Mouse (Mus musculus) cerebellum, adult 9-11 months (tissue): ENCODE measurements around the gene Mmp14.

ENCODE experiments used
- DNase-seq: peaks from one replicate; pipeline ENCODE4 v3.0.0; 2022

Gene Mmp14

DNA sequence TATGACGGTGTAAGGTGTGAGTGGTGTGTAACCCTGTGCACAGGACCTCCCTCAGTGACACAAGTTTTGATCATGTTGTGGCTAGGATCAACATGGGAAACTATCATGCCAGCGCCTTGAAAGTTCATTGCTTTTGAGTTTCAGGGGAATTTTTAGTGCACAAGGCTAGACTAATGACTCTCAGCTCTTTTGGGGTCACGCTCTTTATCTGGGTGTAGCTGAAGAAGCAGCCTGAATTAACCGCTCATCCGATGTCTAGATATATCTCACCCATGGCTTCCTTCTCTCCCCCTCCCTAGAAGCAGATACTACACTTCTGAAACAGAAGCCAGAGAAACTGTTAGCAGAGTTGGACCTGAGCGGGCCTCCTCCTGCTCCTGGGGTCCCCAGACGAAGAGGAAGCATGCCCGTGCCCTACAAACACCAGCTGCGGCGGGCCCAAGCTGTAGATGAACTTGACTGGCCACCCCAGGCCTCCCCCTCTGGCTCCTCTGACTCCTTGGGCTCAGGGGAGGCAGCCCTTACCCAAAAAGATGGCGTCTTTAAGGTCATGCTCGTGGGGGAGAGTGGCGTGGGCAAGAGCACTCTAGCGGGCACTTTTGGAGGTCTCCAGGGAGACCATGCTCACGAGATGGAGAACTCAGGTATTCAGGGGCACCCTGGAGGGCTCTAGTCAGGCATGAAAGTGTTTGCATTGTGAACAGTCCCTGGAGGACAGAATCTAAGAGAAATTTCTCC lies 45.9 kb downstream of the Mmp14 start:
- DNase-seq = no peak

DNA sequence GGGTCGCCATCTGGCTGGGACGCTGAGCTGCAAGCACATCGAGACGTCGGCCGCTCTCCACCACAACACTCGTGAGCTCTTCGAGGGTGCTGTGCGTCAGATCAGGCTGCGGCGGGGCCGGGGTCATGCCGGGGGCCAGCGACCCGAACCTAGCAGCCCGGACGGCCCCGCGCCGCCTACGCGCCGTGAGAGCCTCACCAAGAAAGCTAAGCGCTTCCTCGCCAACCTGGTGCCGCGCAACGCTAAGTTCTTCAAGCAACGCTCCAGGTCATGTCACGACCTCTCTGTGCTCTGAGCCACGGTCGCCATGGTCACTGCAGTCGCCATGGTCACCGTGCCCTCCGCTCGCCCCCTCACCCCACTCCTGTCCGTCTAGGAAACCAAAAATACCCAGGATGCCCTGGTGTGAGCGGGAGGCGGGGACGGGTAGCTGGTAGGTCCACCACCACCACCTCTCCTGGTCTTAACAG lies 48.1 kb downstream of the Mmp14 start:
- no peak for DNase-seq

DNA sequence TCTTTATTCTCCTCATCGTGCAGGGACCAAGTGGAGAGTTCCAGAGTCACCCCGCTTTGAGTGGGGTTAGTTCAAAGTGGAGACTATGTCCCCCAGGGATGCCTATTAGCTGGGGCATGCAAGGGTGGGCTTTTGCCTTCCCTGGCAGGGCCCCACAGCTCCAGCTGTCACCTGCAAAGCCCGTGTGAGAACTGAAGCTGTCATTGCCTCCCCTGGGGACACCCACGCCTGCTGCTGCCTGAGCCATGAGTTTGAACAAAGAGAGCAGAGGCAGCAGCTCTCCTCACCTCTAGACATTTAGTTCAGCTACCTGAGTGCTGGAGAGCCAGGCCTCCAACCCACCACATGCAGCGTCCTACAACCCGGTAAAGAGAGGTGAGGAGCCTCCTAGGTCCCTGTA lies 49.3 kb downstream of the Mmp14 start:
- DNase-seq = no peak

DNA sequence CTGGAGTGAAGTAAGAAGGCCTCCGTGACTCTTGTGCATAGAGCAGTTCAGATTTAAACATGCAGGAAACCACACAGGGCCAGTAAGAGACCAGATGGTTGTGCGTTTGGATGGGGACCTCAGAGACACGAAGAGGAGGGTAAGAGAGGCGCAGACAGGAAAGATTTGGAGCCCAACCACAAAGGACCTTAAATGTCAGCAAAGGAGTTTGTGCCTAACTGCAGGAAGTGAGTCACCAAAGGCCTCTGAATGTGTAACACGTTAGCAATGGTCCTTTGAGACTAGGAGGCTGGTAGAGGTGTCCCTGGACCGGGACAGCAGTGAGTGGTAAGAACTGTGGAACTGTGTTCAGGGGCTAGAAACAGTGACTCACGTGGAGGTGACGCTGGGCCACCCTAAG lies 50.0 kb downstream of the Mmp14 start:
- no peak for DNase-seq

GRCm38 (mm10) chr14:54482498-54482897 lies 51.1 kb downstream of the Mmp14 start:
- no peak for DNase-seq

DNA sequence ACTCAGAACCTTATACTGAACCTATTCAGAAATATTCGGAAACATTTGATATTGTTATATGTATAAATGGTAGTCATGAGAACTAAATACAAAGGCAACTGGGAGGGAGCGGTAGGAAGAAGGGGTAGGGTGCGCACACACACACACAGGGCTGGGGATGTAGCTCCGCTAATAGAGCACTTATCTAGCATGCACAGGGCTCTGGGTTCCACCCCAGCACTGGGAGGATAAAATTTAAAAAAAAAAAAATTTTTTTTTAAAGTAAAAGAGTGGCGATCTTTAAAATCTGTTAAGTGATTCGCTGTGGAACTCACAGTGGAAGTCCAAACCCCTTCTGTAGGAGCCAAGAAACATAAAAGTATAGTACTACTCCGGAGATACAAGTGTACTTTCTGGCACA lies 54.5 kb downstream of the Mmp14 start:
- DNase-seq = no peak

- no peak for DNase-seq
These were observed 56.3 kb downstream of the Mmp14 start for GRCm38 (mm10) chr14:54487732-54488131.

DNA sequence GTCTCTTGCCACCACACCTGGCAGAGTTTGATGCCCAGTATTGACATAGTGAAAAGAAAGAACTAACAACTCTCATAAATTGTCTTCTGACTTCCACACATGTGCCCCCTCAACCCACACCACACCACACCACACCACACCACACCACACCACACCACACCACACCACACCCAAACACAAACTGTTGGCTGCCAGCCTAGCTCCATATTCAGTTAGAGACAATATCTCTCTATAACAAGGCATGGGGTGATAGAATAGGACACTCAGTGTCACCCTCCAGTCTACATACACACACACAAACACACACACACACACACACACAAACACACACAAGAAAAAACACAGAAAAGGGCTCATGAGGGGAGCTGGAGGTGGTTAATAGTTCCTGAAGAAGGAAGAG lies 56.9 kb downstream of the Mmp14 start:
- no peak for DNase-seq

GRCm38 (mm10) chr14:54492345-54493131 lies 61.1 kb downstream of the Mmp14 start:
- no peak for DNase-seq

GRCm38 (mm10) chr14:54493236-54493635 lies 61.8 kb downstream of the Mmp14 start:
- DNase-seq = no peak

GRCm38 (mm10) chr14:54494234-54494633 lies 62.8 kb downstream of the Mmp14 start:
- peak; percentile 73 for DNase-seq
